Mouse (Mus musculus) C2C12 (cell line): ENCODE measurements around the gene Lrch3.

ENCODE experiments used
- CTCF ChIP-seq: IDR thresholded peaks from one replicate; pipeline ENCODE4 v1.5.1; 2011; ENCODE audit not compliant: control insufficient read depth, insufficient read depth, insufficient read length
- FOSL1 ChIP-seq: IDR thresholded peaks from one replicate; pipeline ENCODE4 v1.8.0; 2011; ENCODE audit warnings: mild to moderate bottlenecking, low read length; ENCODE audit not compliant: poor library complexity, insufficient read depth, severe bottlenecking
- MAX ChIP-seq: IDR thresholded peaks from one replicate; pipeline ENCODE4 v1.6.1; 2011; ENCODE audit warnings: mild to moderate bottlenecking, control low read depth
- MYOD1 ChIP-seq: IDR thresholded peaks from one replicate; pipeline ENCODE4 v1.6.1; 2011; ENCODE audit warnings: low read depth; ENCODE audit not compliant: control insufficient read depth, insufficient read length

DNA sequence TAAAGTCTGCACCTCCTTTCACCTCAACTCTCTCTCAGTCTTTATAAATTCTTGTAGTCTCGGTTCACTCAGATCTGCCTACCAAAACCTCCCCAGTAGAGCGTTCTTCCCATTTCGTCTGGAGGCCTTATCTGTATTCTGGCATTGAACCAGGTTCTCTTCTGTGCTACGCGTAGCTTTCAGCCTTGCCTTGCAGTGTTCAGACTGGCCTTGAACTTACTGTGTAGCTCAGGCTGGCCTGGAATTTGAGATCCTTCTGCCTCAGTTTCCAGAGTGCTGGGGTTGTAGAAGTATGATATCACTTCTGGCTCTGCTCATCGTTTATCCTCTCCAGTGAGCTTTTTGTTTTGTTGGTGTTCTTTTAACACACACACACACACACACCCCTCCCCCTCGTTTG is 149.4 kb downstream of the Lrch3 start:
- TF ChIP-seq CTCF (no peak), FOSL1 (no peak), MYOD1 (no peak), MAX (no peak)
